Mouse (Mus musculus): Measurements from ENCODE around the gene Arid1b. TPM values are rescaled to one million over a fixed set of nuclear protein-coding genes. Genes with fewer than 3 reads are reported as not detected.

The Arid1b gene
- total RNA-seq, 2 experiments from 2014 or later: 23.5 to 27.7 TPM

DNA sequence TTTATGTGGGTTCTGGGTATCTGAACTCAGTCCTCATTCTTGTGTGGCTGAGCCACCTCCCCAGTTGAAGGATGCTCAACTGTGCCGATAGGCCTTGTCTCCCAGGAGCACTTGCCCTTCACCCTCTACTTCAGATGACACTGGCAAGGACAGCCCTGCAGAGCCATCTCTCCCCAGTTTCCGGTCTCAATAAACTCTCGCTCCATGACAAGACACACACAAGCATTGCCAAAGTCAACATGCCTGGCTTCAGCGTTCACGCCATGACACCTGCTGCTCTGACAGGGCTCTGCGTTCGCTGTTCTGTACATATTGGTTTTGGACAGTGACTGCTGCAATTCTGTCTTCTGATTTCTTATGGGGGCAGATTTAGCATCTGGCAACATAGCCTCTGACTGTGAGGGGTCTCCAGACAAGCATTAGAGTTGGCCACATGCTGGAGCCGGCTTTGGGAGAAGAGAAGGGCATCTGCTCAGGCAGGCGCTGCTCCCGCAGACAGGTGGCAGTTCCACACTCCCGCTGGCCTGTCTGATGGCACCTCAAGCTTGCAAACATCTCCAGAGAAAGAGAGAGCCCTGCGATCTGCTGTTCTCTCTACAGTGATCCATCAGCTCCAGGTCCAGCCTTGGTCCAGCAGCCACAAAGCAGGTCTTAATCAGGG, 392.9 kb downstream of the Arid1b start:
- DNase-seq: no peak

DNA sequence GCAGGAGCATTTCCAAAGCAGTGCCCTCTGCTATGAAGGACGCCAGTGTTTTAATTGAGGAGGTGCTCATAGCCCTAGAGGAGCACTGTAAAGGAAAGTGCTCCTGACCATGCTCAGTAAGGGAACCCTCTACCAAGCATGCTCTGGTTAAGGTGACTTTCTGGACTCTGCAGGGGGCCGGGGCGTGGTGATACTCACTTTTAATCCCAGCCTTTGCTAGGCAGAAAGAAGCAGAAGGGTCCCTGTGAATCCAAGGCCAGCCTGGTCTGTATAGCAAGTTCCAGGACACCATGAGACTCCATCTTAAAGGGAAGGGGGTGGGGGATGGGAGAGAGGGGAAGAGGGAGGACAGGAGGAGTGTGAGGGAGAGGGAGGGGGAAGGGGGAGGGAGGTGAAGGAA, 394.2 kb downstream of the Arid1b start:
- no peak for DNase-seq

DNA sequence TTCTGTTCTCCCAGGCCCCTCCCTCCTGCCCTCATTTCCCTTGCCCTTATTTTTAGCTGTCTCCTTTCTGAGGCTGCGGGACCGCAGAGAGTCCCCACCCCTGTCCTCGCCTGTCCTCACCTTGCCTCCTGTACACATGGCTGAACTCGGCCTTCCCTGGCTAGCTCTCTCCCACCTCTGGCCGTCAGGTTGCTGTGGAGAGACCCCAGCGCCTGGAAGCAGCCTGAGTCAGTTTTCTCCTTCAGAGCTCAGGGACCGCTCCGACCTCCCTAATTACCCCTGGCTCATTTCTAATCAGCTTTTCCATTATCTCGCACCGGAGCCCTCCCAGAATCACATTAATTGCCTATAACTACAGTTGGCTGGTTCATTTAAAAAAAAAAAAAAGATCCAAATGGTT, 396.6 kb downstream of the Arid1b start:
- no peak for DNase-seq

DNA sequence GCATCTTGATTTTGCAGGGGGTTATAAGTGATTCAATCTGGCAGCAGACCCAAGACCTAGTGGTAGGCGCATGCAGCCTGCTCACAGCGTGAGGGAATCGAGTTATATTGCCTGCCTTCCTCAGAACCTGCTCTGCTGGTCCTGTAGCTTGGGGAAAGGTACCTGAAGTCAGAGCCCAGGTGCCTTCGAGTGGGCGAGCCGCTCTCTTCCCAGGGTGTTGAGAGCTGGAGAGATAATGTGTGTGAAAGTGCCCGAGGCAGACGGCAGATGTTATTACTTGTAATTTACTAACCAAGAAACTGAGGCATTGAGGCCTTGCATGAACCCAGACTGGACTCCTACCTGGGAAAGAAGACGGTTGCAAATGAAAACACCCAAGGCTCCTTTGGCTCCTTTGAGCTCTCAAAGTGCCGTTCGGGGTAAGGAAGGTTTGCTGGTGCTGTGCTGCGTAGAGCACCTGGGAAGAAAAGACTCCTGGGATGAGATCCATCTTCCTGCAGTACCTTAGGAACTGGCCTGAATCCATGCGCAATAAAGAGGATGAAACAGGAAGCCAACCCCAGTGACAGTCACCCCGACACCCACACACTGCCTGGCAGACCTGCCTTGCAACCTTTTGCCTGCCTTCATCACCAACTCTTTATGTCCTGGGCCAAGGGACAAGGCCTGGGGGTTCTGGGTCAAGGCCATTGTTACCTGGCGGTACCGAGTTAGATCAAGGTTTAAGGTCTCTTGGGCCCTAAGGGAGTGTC, 401.5 kb downstream of the Arid1b start:
- DNase-seq: no peak

DNA sequence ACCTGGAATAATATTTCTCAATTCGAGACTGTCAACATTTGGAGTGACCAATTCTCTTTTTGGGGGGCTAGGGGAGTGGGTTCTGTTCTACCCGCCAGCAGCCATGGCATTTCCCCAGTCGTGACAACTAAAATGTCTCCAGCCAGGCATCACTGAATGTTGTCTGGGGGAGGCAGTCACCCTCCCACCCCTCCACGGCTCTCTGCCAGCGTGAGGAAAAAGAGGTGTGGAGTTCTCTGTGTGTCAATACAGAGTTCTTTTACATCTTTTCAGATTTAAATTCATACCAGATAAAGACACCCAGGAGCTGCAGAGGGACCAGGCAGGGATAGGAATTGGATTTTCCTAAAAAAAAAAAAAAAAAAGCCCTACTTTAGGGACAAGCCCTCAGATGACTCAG, 402.1 kb downstream of the Arid1b start:
- DNase-seq: no peak
